Mouse (Mus musculus) hindbrain, embryonic 13.5 days (tissue): ENCODE measurements around the gene Tbc1d16. TPM values are rescaled to one million over a fixed set of nuclear protein-coding genes. Genes with fewer than 3 reads are reported as not detected.
"Not testable (repeated sequence)": the region's sequence is repeated elsewhere in the genome, so short reads cannot be mapped to it uniquely, and the experiment has no call there.

Source experiments
- ATAC-seq: fragments of 200-750 bp; cut with Nextera tagmentation; 2 replicates; pipeline ENCODE4 v1.8.0; 2017; ENCODE audit warnings: moderate TSS enrichment; ENCODE audit not compliant: low FRiP score
- H3K27ac ChIP-seq: fragments of 300-500 bp; sonication (generic); 2 replicates; pipeline ENCODE4 v1.5.1; 2015; ENCODE audit warnings: inconsistent platforms, mild to moderate bottlenecking, moderate library complexity
- H3K27me3 ChIP-seq: fragments of 300-500 bp; sonication (generic); 2 replicates; pipeline ENCODE4 v1.6.1; 2015; ENCODE audit warnings: mild to moderate bottlenecking, inconsistent platforms
- H3K36me3 ChIP-seq: fragments of 300-500 bp; sonication (generic); 2 replicates; pipeline ENCODE4 v1.6.1; 2015; ENCODE audit warnings: mild to moderate bottlenecking, inconsistent platforms
- H3K4me1 ChIP-seq: fragments of 300-500 bp; sonication (generic); replicated peaks from 2 replicates; pipeline ENCODE4 v1.6.1; 2015; ENCODE audit warnings: inconsistent platforms
- H3K4me2 ChIP-seq: fragments of 300-500 bp; sonication (generic); 2 replicates; pipeline ENCODE4 v1.6.1; 2015; ENCODE audit warnings: inconsistent platforms, mild to moderate bottlenecking, moderate library complexity
- H3K4me3 ChIP-seq: fragments of 300-500 bp; sonication (generic); 2 replicates; pipeline ENCODE4 v1.5.1; 2015; ENCODE audit warnings: mild to moderate bottlenecking, inconsistent platforms
- H3K9ac ChIP-seq: fragments of 300-500 bp; sonication (generic); 2 replicates; pipeline ENCODE4 v1.6.1; 2015; ENCODE audit warnings: mild to moderate bottlenecking, inconsistent platforms
- H3K9me3 ChIP-seq: fragments of 300-500 bp; sonication (generic); 2 replicates; pipeline ENCODE4 v1.6.1; 2016; ENCODE audit warnings: inconsistent platforms
- WGBS: fragments of 180-500 bp; shearing (Covaris S2); methylation state at CpG from one replicate; pipeline ENCODE4 v1.1.7; 2015; 5-methylcytosine and 5-hydroxymethylcytosine counted together
- polyA plus RNA-seq: library from polyadenylated mRNA; unstranded; fragments of >200 nt; fragmentation: Nextera tagmentation; extraction: Ambion mirVana; gene quantifications from 2 replicates; pipeline ENCODE4 v1.2.1, GENCODE M21; 2015

Gene Tbc1d16
- polyA plus RNA-seq, 1 experiment from 2014 or later = 57.4 TPM

DNA sequence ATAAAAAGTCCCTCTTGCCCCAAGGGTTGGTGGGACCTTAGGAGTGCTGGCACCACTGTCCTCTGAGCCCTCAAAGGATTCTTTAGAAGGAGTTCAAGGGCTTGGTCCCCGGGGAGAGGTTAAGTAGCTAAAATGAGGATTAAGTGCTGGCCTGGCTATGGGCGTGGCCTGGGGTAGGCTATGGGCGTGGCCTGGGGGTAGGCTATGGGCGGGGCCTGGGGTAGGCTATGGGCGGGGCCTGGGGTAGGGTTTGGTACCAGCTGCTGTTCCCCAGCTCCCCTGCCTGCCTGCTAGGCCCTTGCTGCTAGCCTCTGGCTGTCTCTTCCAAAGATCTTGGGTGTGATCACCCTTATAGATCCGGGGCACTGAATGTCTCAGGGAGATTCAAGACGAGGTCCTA, 117.0 kb downstream of the Tbc1d16 start:
- ATAC-seq = no peak
- H3K36me3 ChIP-seq = no peaks in the 10 kb centered on the region
- no peaks in the 10 kb centered on the region for H3K9me3 ChIP-seq
- H3K4me1 ChIP-seq = peaks cover 9% of the 10 kb centered on the region
- no peak overlapping the region for H3K9ac ChIP-seq
- no peak overlapping the region for H3K4me3 ChIP-seq
- WGBS = 17% methylated on average over 7 of the region's 7 CpGs
- H3K27ac ChIP-seq = no peak overlapping the region
- H3K27me3 ChIP-seq = peaks cover 10% of the 10 kb centered on the region; the same call in 1 of the 2 replicates
- H3K4me2 ChIP-seq = no peak overlapping the region

DNA sequence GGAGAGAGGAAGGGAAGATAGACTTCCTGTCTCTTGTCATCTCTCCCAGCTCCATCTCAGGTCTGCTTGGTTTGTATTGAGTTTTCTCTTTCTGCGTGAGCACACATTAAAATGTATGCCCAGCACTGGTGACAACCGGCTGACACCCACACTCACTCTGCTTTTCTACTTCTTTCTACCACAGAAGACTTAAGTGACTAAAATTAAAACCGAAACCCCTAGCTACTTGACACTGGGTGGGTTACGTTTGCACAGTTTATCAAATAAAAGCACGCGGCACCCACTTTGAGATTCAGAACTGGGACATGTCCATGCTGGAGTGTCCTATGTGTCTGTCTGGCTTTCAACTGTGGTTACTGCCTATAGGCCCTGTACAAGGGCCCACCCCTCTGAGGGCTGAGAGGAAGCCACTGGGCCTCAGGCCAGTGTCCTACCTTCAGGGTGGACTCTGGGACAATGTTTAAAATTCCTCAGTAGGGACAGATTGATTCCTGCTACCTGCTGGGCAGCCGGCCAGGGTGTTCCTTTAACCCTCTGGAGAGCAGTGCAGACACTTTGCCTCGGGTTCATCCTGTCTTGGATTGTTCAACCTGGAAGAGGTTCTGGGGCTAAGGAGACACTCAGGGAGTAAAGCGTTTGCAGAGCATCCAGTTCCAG, 118.8 kb downstream of the Tbc1d16 start:
- no peaks in the 10 kb centered on the region for H3K9me3 ChIP-seq
- H3K36me3 ChIP-seq = no peaks in the 10 kb centered on the region
- ATAC-seq = no peak
- H3K4me1 ChIP-seq = peaks cover 13% of the 10 kb centered on the region
- no peak overlapping the region for H3K4me3 ChIP-seq
- H3K27ac ChIP-seq = no peak overlapping the region
- H3K4me2 ChIP-seq = no peak overlapping the region
- H3K27me3 ChIP-seq = peaks cover 10% of the 10 kb centered on the region; the same call in 1 of the 2 replicates
- WGBS = 77% methylated on average over 9 of the region's 9 CpGs
- H3K9ac ChIP-seq = no peak overlapping the region

DNA sequence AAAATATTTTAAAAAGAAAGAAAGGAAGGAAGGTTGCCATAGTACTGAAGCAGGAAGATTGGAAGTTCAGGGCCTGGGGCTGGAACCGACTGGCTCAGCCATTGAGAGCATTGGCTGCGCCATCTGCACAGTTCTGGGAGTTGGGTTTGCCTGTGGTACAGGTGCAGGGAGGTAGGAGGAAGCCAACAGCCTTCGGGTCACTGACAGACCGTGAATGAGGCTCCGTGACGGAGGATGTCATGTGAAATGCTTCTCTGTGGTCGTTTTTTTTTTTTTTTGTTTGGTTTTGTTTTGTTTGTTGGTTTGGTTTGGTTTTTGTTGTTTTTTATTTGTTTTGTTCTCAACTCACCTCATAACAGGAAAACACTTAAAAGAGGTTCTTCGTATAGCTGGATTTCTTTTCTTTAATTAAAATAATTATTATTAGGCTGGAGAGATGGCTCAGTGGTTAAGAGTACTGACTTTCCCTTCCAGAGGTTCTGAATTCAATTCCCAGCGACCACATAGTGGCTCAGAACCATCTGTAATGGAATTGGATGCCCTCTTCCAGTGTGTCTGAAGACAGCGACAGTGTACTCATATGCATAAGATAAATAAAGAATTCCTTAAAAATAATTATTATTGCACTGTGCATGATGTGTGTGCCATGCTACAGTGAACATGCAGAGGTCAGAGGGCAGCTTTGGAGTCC, 119.6 kb downstream of the Tbc1d16 start:
- Histone ChIP-seq H3K27ac (no peak overlapping the region), H3K4me2 (no peak overlapping the region), H3K9ac (no peak overlapping the region), H3K36me3 (no peaks in the 10 kb centered on the region), H3K9me3 (no peaks in the 10 kb centered on the region), H3K27me3 (peaks cover 10% of the 10 kb centered on the region; the same call in 1 of the 2 replicates), H3K4me1 (peaks cover 13% of the 10 kb centered on the region), H3K4me3 (no peak overlapping the region)
- WGBS = 85% methylated on average over 10 of the region's 10 CpGs
- no peak for ATAC-seq

DNA sequence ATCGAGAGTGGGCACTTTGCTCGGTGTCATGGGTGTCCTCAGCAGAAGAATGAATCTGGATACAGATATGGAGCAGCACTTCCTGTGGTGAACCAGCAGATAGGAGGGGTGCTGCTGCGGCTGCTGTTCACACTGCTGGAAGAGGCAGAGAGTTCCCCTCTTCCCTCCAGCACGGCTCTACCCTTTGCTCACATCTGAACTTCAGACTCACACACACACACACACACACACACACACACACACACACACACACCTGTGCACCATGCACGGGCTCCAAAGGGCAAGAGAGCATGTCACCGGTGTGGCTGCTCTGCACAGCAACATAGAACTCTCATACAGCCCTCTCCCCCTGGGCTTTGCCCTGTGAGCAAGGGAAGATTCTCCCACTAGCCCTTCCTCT, 122.0 kb downstream of the Tbc1d16 start:
- Histone ChIP-seq H3K4me3 (no peak overlapping the region), H3K9ac (no peak overlapping the region), H3K9me3 (no peaks in the 10 kb centered on the region), H3K27ac (no peak overlapping the region), H3K4me2 (no peak overlapping the region), H3K27me3 (peaks cover 10% of the 10 kb centered on the region; the same call in 1 of the 2 replicates), H3K4me1 (peaks cover 13% of the 10 kb centered on the region), H3K36me3 (no peaks in the 10 kb centered on the region)
- 58% methylated on average over 6 of the region's 6 CpGs for WGBS
- ATAC-seq = peak; percentile 17; the same call in 1 of the 2 replicates

DNA sequence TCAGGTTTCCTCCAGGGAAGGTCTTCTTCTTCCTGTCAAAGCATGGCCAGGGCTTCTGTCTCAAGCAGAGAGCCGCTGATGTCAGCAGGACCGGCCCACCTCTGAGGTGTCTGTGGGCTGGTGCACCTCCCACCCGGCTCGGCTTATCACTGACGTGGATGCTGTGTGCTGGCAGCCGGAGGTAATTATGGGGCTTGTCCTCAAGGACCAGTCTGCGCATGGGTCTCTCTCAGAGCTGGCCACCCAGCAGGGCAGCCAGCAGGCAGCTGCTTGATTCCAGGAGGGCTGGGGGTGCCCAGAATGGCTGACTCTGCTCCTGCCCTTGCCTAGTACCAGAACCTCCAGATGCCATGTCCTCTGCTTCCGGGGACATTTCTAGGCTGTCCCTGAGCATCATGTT, 122.6 kb downstream of the Tbc1d16 start:
- Histone ChIP-seq H3K4me2 (no peak overlapping the region), H3K4me3 (no peak overlapping the region), H3K9me3 (no peaks in the 10 kb centered on the region), H3K27ac (no peak overlapping the region), H3K36me3 (no peaks in the 10 kb centered on the region), H3K27me3 (0 out of 2 replicates have a peak, but pooled peaks cover 7% of the 10 kb centered on the region), H3K4me1 (peaks cover 13% of the 10 kb centered on the region), H3K9ac (no peak overlapping the region)
- WGBS = 59% methylated on average over 8 of the region's 8 CpGs
- no peak for ATAC-seq

DNA sequence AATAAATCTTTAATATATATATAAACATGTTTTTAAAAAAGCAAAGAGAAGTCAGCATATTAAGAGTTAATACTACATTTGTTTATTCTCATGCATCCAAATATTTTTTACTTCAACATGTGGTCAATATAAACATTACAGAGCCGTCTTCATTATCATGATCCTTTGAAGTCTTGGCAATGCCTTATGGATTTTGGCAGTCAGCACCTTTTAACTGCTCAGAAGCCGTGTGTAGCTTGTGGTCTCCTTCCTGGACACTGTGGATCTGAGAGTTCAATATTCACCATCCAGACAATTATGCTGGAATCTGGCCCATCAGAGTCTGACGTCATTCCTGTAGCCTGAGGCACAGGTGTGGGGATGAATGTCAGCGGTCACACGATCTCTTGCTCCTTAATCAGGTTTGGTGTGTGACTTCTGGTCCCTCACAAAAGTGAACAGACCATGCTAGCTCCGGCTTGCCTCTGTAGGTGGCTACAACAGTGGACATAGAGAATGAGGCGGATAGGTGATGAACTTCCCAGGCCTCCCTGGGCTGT, 123.2 kb downstream of the Tbc1d16 start:
- H3K4me3 ChIP-seq = no peak overlapping the region
- WGBS = 82% methylated on average over 7 of the region's 7 CpGs
- H3K9ac ChIP-seq = no peak overlapping the region
- no peak overlapping the region for H3K27ac ChIP-seq
- H3K27me3 ChIP-seq = 0 out of 2 replicates have a peak, but pooled peaks cover 7% of the 10 kb centered on the region
- no peaks in the 10 kb centered on the region for H3K36me3 ChIP-seq
- H3K9me3 ChIP-seq = no peaks in the 10 kb centered on the region
- H3K4me1 ChIP-seq = peaks cover 13% of the 10 kb centered on the region
- no peak for ATAC-seq
- H3K4me2 ChIP-seq = no peak overlapping the region

DNA sequence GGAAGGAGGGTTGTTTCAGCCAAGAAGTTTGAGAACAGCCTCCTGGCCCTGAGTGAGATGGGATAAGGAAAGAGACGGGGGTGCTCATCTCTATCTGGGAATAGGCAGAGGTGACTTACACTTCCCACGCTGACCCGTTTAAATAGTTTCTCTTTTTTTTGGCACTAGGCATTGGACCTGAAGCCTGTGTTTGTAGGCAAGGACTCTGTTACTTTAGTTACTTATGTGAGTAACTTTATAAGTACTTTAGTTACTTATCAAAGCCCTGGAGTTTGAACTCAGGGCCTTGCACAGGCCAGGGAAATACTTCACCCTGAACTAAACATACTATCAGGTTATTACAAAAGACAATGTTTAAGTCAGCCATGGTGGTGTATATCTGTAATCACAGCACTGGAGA, 124.3 kb downstream of the Tbc1d16 start:
- no peak overlapping the region for H3K27ac ChIP-seq
- no peak overlapping the region for H3K9ac ChIP-seq
- no peaks in the 10 kb centered on the region for H3K9me3 ChIP-seq
- no peak for ATAC-seq
- H3K36me3 ChIP-seq = no peaks in the 10 kb centered on the region
- no peak overlapping the region for H3K4me2 ChIP-seq
- no peak overlapping the region for H3K4me3 ChIP-seq
- 88% methylated on average over 3 of the region's 3 CpGs for WGBS
- 0 out of 2 replicates have a peak, but pooled peaks cover 7% of the 10 kb centered on the region for H3K27me3 ChIP-seq
- peaks cover 13% of the 10 kb centered on the region for H3K4me1 ChIP-seq

DNA sequence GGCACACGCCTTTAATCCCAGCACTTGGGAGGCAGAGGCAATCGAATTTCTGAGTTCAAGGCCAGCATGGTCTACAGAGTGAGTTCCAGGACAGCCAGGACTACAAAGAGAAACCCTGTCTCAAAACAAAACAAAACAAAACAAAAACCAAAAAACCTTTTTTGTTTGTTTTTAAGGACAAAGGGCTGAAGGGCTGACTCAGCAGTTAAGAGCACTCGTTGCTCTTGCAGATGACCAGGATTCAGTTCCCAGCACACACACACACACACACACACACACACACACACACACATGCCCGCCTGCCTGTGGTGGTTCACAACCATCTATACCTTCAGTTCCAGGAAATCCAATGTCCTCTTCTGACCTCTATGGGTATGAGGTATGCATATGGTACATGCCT, 127.9 kb downstream of the Tbc1d16 start:
- not testable (repeated sequence) for H3K9ac ChIP-seq, H3K4me2 ChIP-seq, H3K27me3 ChIP-seq, H3K9me3 ChIP-seq, ATAC-seq, H3K36me3 ChIP-seq, H3K27ac ChIP-seq, H3K4me3 ChIP-seq
- 72% methylated on average over 4 of the region's 4 CpGs for WGBS
- H3K4me1 ChIP-seq = peaks cover 12% of the 10 kb centered on the region; the same call in 1 of the 2 replicates

DNA sequence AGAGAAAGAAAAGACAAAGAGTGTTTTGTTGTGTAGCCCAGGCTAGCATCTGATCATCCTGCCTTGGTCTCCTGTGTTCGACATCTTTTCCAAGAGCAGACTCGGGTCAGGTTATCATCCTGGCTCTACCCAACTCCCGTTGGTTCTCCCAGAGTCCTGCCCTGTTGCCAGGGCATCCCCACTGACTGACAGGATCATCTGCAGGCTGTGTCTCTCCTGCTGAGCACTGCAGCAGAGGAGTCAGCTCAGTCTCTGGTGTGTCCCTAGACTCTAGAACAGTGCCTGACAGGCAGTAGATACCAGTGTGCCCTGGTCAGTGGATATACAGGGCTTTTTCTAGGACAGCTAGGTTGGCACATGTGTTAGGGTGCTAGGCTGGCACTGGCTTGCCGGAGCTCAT, 130.1 kb downstream of the Tbc1d16 start:
- H3K9me3 ChIP-seq = no peaks in the 10 kb centered on the region
- no peak overlapping the region for H3K4me2 ChIP-seq
- no peak overlapping the region for H3K27ac ChIP-seq
- H3K4me1 ChIP-seq = 0 out of 2 replicates have a peak, but pooled peaks cover 10% of the 10 kb centered on the region
- no peak overlapping the region for H3K9ac ChIP-seq
- ATAC-seq = no peak
- peaks cover 14% of the 10 kb centered on the region; the same call in 1 of the 2 replicates for H3K27me3 ChIP-seq
- 71% methylated on average over 4 of the region's 4 CpGs for WGBS
- H3K4me3 ChIP-seq = no peak overlapping the region
- no peaks in the 10 kb centered on the region for H3K36me3 ChIP-seq

DNA sequence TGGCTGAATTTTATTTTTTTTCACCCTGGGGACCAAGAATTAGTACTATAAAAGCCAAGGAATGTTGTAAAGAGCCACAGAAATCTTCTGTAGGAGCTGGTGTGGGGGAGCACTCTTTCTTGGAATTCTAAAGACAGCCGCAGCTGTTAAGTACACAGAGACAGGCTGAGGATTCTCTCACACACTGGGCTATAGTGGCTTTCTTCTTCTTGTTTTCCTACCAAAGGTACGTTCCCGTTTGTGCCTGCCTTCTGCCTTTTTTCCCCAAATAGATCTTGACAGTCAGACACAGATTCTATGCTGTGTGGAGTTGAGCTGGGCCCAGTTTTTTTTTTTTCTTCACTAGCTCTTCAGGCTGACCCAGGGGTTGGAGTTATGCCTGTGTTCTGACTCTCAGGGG, 132.9 kb downstream of the Tbc1d16 start:
- WGBS = 53% methylated on average over 3 of the region's 3 CpGs
- Histone ChIP-seq H3K9ac (0 out of 2 replicates have a peak overlapping the region, but pooled peaks have one; percentile 21), H3K4me2 (no peak overlapping the region), H3K27ac (no peak overlapping the region), H3K9me3 (no peaks in the 10 kb centered on the region), H3K4me1 (peaks cover 19% of the 10 kb centered on the region), H3K36me3 (no peaks in the 10 kb centered on the region), H3K4me3 (no peak overlapping the region), H3K27me3 (peaks cover 28% of the 10 kb centered on the region)
- ATAC-seq = no peak

DNA sequence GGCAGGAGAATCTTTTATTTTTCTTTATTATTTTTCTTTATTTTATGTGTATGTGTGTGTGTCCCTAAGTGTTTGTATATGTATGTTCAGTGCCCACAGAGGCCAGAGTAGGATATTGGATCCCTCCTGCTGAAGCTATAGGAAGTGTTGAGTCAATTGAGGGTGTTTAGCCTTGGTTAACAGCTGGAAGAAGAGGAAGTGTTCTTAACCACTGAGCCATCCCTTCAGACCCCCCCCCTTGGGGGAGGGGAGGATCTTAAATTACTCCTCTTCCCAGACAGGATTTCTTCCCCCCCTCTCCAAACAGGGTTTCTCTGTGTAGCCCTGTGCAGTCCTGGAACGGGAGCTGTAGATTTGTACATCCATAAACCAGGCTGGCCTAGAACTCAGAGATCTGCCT, 135.0 kb downstream of the Tbc1d16 start:
- Histone ChIP-seq H3K9ac (no peak overlapping the region), H3K4me3 (no peak overlapping the region), H3K4me2 (no peak overlapping the region), H3K27me3 (peaks cover 50% of the 10 kb centered on the region), H3K36me3 (no peaks in the 10 kb centered on the region), H3K9me3 (no peaks in the 10 kb centered on the region), H3K27ac (no peak overlapping the region), H3K4me1 (peaks cover 40% of the 10 kb centered on the region)
- no peak for ATAC-seq
- WGBS = 50% methylated on average over 1 of the region's 1 CpGs
